Mouse (Mus musculus) cerebellum, adult 18-20 months (tissue): Measurements from ENCODE around the gene Nmd3.

Experiments used
- DNase-seq, 2 experiments: peaks; one replicate each; pipeline ENCODE4 v3.0.0; 2021

Gene Nmd3

GRCm38 (mm10) chr3:69763630-69764565, 42.1 kb downstream of the Nmd3 start:
- DNase-seq: no peak

DNA sequence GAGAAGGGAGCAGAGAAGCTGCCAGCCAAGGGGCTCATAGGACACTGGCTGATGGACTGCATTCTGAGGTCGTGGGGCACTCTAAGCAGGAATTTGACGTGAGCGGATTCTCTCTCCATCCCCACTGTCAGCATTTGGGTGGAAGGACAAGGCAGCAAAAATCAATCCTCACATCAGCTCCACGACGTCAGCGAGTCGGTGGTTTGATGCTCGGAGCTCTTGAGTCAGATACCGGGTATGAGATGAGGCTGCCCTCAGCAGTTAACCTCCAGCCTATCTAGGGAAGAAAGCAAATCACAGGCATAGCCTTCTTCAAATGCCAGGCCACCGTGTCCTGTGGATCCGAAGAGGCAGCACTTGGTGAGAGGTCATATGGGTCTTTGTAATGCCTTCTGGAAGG, 43.4 kb downstream of the Nmd3 start:
- DNase-seq: no peak

GRCm38 (mm10) chr3:69769150-69769549, 47.4 kb downstream of the Nmd3 start:
- no peak for DNase-seq

DNA sequence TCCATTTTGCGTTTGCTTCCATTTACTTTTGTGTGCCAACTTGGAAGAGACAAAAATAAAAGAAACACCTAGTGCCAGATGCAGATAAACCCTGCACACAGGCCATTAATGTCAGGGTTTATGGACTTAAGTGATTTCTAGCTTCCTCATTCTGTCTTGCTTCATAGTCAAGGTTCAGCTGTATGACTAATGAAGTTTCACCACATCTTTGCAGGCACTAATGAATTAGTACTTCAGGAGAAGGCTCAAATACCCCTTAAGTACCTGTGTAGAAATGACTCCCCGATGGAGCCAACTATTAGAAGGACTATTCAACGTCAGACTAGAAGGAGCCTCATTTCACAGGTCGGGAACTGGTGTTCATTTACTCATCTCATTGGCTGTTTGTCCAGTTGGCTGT, 51.6 kb downstream of the Nmd3 start:
- no peak for DNase-seq

DNA sequence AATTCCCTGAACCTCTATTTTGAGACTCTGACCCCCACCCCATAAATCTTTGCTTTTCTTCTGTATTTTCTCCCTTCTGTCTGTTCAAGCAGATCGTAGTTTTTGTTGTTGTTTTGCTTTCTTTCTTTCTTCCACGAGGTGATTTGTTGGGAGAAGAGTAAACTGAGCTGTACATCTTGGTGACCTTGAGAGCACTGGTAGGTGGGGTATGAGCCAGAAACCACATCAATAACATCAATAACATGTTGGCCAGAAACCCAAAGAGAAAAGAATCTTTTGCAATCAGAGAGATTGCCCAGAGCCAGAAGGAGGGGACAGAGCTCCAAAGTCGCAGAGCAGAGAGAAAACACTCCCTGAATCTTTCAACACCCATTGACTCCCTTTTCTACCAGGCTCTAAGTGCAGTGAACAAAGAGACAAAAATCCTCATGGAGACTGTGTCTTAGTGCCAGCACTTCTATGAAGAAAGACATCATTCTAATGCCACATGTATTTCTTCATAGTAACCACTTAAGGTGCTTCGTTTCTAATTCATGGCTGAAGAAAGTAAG, 57.5 kb downstream of the Nmd3 start:
- DNase-seq: no peak

DNA sequence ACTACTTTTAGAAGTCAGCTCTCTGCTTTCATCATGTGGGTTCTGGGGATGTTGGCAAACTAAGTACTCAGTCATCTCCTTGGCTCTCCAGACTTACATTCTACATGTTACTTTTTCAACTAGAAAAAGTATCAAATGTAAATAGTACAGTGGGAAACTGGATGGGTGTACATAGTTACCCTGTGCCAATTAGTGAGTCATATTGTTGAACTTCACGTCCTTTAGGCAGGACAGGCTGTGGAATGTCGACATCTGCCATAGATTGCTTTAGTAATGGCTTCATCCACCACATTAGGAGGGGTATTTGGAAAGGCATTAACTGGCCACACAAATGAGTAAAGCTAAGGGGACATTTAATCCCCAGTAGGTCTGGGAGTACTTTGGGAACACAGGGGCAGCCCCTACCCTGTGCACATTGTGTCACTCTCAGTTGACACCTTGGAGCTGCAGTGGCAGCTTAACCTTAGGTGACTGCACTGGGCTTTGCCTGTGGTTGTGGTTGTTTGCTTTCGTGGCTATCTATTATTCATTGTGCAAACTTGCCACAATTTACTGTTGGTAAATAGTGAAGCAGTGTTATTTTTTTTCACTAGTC, 71.1 kb downstream of the Nmd3 start:
- DNase-seq: no peak

DNA sequence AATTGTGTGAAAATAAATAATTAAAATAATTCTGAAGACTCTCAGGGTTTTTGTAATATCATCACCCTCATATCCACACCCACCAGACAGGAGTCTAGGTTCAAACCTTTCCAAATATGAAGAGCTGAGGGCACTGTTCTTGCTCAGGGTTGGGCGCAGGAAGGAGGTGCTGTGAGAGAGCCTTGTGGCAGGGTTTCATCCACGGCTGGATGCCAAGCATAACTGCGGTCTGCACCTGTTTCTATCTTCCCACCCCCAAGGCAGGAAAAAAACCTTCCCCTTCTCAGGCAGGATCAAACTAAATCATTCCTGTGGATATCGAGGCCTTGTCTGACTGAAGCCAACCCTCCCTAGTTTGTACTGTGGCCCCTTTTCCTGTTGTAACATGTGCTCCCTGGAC, 75.7 kb downstream of the Nmd3 start:
- DNase-seq: peak; percentile 84 to 89

- peak in 1 of 2 experiments; percentile 14 for DNase-seq
These were observed 76.2 kb downstream of the Nmd3 start for GRCm38 (mm10) chr3:69797969-69798368.

DNA sequence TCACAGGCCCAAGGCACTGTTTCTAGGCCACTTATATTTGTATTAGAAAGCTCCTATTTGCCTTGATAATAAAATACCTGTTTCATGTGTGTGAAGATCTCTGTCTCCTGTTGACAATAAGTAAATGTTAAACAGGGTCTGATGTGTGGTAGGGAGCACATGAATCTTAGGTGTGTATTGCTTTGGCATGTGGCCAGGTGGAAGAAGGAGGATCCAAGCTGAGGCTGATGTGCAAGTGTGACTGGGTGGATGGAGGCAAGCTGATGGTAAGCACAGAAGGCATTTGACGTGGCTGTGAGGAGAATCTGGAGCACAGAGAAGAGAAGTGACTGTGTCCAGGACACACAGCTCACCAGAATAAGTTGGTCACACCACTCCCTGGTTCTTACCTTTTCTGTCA, 77.3 kb downstream of the Nmd3 start:
- DNase-seq: no peak

GRCm38 (mm10) chr3:69800829-69801384, 79.1 kb downstream of the Nmd3 start:
- DNase-seq: peak in 1 of 2 experiments; percentile 16

DNA sequence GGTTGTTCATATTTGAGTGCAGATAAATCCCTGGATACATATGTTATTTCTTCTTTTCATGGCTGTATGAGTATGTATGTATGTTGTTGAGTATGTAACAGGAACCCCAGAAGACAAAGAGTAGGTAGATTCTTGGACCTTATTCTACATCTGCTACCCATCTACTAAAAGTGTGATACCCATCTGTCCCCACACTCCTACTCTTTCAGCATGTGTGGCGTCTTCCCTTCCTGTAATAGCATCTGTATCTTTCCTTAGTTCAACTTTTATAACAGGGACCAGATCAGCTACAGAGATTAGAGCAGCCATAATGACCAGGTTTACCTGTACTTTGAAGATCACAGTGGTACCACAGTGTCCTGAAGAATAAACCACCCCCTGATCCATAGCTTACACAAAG, 81.4 kb downstream of the Nmd3 start:
- DNase-seq: no peak
